Mouse (Mus musculus) heart, postnatal 36 days (tissue): Measurements from ENCODE around the gene Eif3l. TPM values are rescaled to one million over a fixed set of nuclear protein-coding genes. Genes with fewer than 3 reads are reported as not detected.
A peak's percentile ranks its signal among the peaks of the same experiment; 100 is the strongest.

Experiments
- DNase-seq, 2 experiments: peaks; one replicate each; pipeline ENCODE4 v3.0.0; 2021 to 2022
- intact Hi-C: fragments of 180-260 bp; cut with DNase I; formaldehyde crosslinking; loops from one replicate; pipeline ENCODE4 v1.15.1; 2025
- total RNA-seq, 2 experiments: library from RNA; stranded (reverse); gene quantifications; 2 replicates each; pipeline ENCODE4 v1.2.3; 2021

Eif3l gene
- total RNA-seq, 2 experiments from 2014 or later: 71.6 to 72.7 TPM

DNA sequence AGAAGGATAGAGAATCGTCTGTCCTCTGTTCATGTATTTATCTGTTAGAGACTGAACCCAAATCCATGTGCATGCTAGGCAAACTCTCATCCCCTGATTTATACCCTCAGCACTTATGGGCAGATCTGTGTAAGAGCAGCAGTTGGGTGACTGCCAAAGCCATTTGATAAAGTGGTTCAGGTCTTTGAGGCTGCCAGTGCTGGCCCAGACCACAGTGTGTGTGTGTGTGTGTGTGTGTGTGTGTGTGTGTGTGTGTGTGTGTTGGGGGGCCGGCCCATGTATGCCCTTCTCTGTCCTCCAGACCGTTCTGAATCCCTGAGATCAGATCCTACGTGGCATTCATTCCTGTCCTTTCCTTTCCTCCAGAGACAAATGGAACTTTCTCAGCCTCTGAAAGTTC lies 36.8 kb downstream of the Eif3l start:
- intact Hi-C loops: loop anchor here (2.0 kb wide), 1 partner anchor 15 kb away; no protein-coding TSS in a partner anchor
- peak in 1 of 2 experiments; percentile 55 for DNase-seq

DNA sequence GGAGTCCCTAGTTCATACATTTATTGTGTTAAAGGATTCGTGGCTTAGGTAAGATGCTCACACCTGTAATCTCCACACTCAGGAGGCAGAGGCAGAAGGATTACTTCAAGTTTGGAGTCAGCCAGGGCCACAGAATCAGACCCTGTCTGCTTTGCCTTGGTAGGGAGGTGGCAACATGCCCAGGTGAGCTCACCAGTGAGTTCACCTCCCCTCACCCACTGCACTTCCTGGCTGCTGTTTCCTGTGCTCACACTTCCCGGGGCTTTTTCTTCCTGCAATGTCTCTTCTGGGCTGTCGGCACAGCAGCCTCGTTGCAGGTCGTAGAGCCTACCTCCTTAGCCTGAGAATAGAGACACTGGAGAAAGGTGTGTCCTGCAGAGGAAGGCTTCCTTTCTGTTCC lies 40.3 kb downstream of the Eif3l start:
- intact Hi-C loops: no loop called here

DNA sequence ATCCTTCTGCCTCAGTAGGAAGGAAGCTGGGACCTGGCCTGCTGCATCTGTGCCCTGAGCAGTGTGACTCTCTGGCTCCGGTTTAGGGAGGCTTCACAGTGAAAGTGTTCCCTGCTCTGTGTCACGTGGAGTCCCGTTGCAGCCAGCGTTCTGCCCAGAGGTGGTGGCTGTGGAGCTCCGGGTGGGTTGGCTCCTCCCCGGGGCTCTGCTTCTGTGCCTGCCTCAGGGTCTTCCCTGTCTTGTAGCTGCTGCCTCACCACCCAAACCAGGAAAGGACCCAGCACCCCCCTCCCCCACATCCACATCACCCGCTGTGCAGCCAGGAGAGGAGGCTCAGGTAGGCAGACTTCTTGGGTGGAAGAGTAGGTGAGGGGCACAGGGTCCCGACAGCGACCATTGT lies 44.5 kb downstream of the Eif3l start:
- DNase-seq: no peak

More for the DNA sequence above, 40.3 kb downstream of the Eif3l start:
- DNase-seq: no peak

DNA sequence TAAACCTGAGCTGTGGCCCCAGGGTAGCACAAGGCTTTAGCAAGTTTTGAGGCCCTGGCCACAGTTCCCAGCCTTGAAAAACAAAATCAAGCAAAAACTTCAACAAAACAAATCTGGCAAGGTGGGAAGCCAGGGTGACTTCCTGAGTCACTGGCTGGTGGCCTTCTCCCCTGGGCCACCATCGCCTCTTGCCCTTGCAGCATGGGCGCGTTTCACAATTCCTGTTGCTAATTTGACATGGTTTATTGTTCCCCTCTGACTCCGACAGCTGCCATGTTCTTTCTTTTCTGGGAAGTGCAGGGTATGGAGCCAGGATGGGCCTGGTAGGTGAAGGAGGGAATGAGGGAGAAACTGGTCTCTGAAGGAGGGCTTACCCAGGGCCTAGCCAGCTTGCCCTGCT lies 47.1 kb downstream of the Eif3l start:
- DNase-seq: no peak
- intact Hi-C loops: no loop called here

More for the DNA sequence above, 44.5 kb downstream of the Eif3l start:
- intact Hi-C loops: no loop called here

DNA sequence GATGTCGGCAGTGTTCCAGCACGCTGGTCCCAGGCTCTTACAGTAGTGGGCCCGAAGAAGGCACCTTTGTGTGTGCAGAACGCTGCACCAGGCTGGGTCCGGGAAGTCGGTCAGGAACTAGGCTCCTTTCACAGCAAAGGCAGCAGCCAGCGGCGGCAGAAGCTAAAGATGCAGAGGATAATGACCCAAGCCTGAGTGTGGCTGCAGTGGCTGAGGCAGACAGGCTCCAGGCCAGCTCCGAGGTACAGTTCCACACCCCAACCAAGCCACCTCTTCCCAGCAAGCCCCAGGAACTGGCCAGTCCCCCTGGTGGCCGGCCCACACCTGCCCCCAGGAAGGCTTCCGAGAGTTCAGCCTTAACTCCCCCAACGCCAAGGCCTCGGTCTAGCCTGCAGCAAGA lies 47.6 kb downstream of the Eif3l start:
- no peak for DNase-seq
- intact Hi-C loops: no loop called here

DNA sequence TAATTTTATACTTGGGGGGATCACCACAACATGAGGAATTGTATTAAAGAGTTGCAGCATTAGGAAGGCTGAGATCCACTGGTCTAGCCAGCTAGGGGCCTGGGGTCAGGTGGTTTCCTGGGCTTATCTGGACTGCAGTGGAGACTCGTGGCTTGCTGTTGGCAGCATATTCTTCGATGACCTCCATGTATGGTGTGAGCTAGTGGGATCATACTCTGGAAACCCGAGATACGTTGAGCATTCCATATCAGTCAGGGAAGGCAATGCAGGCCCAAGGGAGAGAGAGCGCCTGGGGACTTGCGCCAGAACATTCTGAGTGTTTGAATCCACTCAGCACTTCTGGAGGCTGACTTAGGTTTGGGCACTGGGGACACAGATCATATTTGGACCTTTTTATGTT lies 48.8 kb downstream of the Eif3l start:
- DNase-seq: no peak
- intact Hi-C loops: no loop called here

DNA sequence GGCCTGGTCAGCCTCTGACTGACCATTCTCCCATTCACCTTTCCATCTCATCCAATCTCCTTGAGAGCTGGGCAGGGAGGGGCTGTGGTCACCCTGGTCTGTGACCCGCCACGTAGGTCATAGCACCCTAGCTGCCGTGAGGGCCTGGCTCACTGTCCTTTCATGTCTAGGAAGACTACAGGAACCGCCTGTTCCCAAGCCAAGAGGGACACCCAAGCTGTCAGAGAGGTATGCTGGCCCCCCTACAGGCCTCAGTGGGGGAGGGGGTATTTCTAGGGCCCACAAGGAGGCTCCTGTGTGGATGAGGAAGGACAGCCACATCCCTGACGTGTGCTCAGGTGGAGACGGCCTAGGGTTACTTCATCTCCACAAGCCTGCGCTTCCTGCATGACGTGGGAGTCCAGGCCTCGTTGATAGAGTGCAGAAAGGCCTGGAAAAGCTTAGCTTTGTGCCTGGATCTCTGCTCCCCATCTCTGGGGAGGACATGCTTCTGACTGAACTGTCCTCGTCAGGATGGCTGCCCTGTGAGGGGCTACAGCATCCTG lies 49.4 kb downstream of the Eif3l start:
- no peak for DNase-seq
- intact Hi-C loops: no loop called here

DNA sequence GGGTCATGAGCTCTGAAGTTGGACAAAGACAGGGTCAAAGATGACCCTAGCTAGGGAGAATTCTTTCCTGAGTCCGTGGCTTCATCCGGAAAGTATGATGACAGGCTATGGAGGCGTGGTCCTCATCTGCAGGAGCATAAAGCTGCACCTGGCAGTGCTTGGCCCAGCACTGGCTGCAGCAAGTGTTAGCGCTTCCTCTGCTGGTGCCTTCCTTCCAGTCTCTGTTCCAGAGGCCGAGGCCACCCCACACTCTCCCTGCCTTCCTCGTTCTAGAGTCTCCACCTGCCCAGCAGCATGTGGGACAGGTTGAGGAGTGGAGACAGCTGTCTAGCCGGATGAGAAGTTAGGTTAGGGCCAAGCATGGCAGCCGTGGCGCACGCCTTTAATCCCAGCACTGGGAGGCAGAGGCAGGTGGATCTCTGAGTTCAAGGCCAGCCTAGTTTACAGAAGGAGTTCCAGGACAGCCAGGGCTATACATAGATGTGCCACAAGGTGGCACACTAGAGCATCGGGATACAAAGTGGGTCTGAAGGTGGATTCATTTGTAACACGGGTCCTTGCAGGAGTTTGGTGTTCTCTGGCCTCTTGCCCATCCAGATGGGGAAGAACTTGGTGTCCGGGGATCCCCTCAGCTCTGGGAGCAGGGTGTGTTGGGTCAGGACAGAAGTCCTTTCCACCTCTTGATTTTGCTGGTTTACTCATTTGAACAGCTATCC lies 51.4 kb downstream of the Eif3l start:
- peak; percentile 64 to 66 for DNase-seq
- intact Hi-C loops: loop anchor here (2.0 kb wide), 2 partner anchors 22 to 34 kb away; no protein-coding TSS in a partner anchor

DNA sequence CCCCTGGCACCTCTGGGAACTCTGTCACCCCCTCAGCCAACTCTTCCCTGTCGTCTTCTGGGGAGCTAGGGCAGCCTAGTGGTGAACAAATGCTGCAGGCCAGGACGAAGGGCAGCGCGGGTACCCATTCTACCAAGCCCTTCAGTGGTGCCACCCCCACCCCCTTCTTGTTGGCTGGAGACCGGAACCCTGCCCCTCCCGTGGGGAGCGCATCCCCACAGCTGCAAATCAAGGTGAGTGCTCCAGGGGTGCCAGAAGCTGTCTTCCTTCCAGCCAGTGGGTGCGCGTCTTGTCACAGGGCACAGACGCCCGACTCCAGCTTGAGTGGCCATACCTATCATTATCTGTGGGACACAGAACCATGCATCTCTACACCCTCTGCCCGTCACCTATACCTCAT lies 52.1 kb downstream of the Eif3l start:
- intact Hi-C loops: loop anchor here (2.0 kb wide), 2 partner anchors 22 to 34 kb away; no protein-coding TSS in a partner anchor
- no peak for DNase-seq

DNA sequence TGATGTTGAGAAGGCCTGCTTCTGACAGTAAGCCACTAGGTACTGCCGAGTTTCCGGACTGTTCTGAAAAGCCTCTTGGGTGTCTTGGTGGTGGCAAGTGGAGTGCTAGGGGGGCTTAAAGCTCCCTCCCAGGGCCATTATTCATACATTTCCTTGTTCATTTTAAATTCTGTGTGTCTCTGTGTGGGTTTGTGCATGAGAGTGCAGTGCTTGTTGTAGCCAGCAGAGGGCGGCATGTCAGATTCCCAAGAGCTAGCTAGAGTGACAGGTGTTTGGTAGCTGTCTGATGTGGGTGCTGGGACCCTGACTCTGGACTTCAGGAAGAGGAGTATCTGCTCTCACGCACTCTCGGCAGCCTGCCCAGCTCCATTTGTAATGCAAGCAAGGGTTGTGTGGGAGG lies 53.2 kb downstream of the Eif3l start:
- DNase-seq: no peak
- intact Hi-C loops: no loop called here

DNA sequence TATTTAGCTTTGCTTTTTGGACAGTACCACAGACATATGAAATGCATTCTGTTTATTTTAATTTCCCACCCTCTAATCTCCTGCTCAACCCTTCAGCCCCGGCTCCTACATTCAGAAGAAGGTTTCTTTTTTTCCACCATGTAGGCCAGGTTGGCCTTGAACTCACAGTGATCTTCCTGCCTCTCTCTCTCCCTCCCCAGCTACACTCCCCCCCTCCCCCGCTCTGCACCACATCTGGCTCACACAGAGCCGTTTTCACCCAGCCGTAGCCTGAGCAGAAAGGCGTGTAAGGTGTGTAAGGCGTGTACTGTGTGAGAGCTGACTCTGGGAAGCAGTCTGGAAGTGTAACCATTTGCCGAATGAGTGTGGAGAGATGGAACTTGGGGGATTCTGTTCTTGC lies 54.3 kb downstream of the Eif3l start:
- DNase-seq: no peak
- intact Hi-C loops: no loop called here

DNA sequence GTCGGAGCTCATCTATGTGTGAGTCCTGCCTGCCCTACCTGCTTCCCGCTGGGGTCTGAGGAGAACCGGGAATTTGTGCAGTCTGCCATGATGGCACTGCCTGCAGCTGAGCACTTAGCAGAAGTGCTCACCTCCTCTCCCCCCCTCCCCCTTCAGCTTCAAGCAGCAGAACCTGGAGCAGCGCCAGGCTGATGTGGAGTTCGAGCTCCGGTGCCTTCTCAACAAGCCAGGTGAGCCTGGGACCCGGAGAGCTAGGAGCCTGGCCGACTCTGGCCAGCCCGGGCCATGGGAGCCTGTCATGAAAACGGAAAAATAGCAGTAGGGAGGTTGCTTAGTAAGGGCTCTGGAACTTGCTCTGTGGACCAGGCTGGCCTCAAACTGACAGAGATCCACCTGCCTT lies 55.8 kb downstream of the Eif3l start:
- no peak for DNase-seq
- intact Hi-C loops: no loop called here

DNA sequence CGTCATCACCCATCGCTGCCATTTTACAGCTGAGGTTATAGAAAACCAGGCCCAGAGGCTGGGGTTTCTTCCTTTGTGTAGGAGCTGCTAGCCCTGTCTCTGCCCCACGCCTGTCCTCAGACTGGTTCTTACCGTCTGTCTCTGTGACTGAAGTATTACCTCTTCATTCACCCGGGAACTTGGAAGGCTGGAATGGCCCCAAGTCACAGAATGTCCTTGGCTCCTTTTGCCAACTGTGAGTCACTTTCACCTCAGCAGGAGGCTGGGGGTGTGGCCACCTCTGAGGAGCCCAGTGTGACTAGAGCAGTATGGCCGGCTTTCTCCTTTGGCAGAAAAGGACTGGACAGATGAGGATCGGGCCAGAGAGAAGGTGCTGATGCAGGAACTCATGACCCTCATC lies 56.5 kb downstream of the Eif3l start:
- intact Hi-C loops: no loop called here
- peak; percentile 75 to 78 for DNase-seq

DNA sequence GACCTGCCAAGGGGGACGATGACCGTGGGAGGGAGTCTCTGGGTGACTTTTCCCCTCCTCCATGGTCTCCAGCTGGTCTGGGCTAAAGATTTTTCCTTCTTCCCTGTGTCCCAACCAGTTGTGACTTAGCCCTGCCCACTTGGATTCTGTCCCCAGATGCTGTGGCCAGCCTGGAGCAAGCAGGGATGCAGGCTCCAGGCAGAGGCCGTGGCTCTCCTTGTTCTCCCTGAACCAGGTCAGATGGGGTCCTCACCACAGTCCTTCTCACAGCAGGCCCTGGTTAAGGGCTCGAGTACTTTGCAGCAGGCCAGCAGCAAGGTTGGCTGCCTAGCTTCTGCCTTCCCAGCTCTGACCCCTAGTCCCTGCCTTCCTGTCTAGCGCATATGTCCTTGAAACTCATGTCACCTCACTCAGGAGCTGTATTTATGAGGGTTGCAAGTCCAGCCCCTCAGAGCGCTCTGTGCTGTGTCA lies 58.2 kb downstream of the Eif3l start:
- DNase-seq: peak in 1 of 2 experiments; percentile 46
- intact Hi-C loops: no loop called here

DNA sequence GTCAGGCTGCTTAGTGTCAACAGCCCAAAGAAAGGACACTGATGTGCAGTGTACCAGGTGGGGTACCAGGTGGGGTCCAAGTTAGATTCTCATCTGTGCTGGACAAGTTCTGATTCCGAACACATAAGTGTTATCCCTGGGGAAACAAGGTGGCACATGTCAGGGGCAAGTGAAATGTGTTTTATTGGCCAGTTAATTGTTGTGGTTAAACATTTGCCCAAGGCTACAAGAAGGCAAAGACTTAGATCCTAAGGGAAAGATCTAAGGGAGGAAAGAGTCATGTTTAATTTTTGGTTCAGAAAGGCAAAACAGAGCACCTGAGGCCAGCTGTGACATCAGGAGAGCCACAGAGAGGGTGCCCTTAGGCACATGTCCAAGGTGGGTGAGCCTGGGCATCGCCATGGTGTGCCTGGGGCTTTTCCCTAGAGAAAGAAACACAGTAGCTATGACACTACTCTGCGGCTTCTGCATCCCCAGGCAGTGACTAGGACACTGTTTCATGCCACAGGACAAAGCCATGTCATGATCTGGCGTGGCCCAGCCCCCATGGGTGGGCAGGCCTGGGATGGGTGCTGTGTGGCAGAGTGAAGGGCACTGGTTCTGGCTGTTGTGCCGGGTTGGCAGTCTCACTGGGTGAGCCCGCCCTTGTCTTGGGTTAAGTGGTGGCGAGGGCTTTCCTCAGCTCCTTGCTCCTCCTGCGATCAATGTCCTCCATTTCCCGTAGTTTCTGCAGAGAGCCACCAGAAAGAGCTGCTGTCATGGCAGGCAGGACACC lies 59.7 kb downstream of the Eif3l start:
- intact Hi-C loops: no loop called here

DNA sequence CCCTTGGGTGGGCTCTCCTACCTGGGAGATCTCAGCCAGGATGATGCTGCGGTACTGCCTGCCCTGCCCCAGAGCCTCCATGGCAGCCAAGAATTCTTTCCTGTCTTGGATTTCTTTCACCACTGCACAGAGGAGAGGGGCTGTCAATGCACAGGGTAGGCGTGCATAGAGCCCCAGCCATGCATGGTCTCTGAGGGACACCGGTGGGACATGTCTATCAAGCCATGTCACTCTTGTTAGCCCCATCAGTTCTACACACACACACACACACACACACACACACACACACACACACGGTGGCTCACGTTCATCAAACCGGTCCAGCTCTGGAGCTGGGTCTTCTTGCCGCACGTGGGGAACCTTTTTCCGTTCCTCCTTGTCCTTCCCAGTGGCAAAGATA lies 60.4 kb downstream of the Eif3l start:
- intact Hi-C loops: no loop called here
- DNase-seq: no peak

More for the DNA sequence above, 59.7 kb downstream of the Eif3l start:
- no peak for DNase-seq

DNA sequence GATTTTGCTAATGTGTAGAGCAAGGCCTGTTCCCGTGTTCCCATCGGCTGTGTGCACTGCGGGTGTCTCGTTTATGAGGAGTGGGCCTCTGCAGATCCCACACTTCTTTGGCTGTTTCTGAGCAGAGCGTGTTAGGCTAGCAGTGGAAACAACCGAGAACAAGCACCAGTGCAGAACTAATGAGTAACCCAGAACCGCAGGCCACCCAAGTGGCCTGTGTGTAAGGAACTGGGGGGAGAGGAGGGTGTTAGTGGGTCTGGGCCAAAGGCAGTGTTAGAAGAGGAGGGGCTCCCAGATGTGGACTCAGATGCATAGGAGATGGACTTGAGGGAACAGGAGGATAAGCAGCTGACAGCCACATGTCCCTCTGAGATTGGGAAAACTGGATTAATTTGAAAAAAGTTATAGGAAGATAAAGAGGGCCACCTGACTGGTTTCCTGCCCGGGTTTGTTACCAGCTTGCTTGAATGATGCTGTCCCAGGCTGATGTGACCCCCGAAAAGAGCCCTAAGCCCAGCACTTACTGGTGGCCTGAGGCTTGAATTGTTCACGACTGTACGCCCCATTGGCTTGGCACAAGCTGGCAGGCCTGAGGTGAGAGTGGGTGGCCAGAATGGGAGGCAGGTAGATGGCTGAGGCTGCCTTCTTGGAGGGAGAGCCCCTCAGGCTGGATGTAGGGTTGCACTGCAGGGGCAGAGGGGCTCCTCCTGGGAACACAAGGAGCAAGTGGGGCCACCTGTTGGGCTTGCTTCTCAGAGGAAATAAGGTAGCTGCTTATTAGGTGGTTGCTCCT lies 61.0 kb downstream of the Eif3l start:
- intact Hi-C loops: no loop called here
- no peak for DNase-seq

DNA sequence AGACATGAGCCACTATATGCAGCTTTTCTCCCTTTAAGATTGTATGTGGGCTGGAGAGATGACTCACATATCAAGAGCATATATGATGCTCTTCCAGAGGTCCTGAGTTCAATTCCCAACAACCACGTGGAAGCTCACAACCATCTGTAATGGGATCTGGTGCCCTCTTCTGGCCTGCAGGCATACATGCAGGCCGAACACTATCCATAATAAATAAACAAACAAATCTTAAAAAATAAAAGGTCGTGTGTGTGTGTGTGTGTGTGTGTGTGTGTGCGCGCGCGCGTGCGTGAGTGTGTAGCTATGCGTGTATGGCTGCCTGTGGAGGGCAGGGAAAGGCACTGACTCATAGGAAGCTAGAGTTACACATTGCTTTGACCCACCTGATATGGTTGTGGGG lies 64.7 kb downstream of the Eif3l start:
- DNase-seq: no peak
- intact Hi-C loops: no loop called here

DNA sequence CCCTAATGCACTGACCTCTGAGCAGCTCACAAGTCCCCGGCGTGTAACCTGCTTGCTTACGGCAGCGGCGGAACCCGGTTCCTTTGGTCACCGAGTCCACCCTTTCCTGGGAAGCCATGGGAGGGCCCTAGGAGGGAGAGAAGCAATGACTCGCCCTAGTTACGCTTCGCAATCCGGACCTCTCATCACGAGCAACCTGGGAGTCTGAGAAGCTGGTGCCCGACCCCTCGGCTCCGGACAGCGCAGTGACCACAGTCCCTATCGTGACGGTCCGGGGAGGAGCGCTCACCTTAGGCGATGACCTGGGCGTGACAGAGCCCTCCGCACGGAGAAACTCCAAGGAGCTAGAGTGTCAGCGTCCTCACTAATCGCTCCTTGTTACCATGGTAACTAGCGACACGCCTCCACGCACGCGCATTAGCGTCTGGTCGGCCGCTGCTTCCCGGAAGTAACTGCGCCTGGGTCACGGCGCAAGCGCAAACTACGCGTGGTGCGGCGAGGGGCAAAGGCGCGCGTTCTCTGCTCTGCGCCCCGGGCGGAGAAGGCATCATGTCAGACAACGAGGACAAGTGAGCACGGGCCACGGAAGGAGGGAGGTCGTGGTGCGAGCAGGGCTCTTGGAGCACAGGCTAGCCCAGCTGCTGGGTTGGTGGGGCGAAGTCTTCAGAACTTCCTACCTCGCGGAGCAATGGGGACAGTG lies 66.0 kb downstream of the Eif3l start, which contains the start of the genes Polr2f and 1700088E04Rik:
Gene Polr2f (plus strand): TSS at position 144 of the 700 bp plus-strand sequence.
Gene 1700088E04Rik (minus strand): TSS at position 388 of the 700 bp plus-strand sequence.
- intact Hi-C loops: no loop called here

DNA sequence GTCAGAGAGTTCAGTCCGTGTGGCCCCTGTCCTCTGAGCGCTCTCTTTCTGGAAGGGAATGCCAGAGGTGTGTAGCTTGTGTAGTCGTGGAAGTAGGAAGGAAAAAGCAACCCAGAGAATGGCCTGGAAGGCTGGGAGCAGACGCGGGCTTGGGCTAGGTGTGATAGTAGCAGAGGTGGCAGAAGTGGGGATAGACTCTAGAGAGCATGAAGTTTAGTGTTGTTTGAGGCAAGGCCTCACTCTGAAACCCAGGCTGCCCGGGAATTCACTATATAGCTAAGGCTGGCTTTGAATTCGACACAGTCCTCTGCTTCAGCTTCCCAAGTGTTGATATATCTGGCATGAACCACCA lies 66.6 kb downstream of the Eif3l start:
- no peak for DNase-seq
- intact Hi-C loops: no loop called here

More for the DNA sequence above, 66.0 kb downstream of the Eif3l start, which contains the start of the genes Polr2f and 1700088E04Rik:
- peak; percentile 95 to 96 for DNase-seq
